Mouse (Mus musculus): ENCODE measurements around the gene Olfr323.

GRCm38 (mm10) chr11:58641057-58641456, 10.8 kb upstream of the Olfr323 start:
- TF ChIP-seq USF1 (IDR thresholded peaks at IDR 0.05; ENCODE audit: low read depth, low read length) (no peak), MXI1 (IDR thresholded peaks at IDR 0.05; ENCODE audit: low read depth, low read length) (no peak), POLR2A (IDR thresholded peaks at IDR 0.05; ENCODE audit: low read depth, low read length) (no peak), ETS1 (conservative IDR thresholded peaks at IDR 0.05; ENCODE audit: low read depth, low read length) (no peak), EP300 (IDR thresholded peaks at IDR 0.05; ENCODE audit: low read length) (no peak), CTCF (conservative IDR thresholded peaks at IDR 0.05 in 1 of 2, IDR thresholded peaks at IDR 0.05 in 1 of 2; ENCODE audit: low read depth in 2 of 2, low read length in 2 of 2) (no peak), ZMIZ1 (IDR thresholded peaks at IDR 0.05; ENCODE audit: low read depth, low read length) (no peak), JUN (IDR thresholded peaks at IDR 0.05; ENCODE audit: insufficient read depth, low read depth, low read length) (no peak), SIN3A (IDR thresholded peaks at IDR 0.05; ENCODE audit: low read length) (no peak), ZNF384 (IDR thresholded peaks at IDR 0.05; ENCODE audit: low read depth, low read length) (no peak), RCOR1 (conservative IDR thresholded peaks at IDR 0.05; ENCODE audit: low read depth, low read length) (no peak), MYC (IDR thresholded peaks at IDR 0.05; ENCODE audit: low read depth, low read length) (no peak), MEF2A (IDR thresholded peaks at IDR 0.05; ENCODE audit: borderline replicate concordance, low read depth, low read length) (no peak)

Measured in CH12.LX (cell line).